31 mouse cellular contexts compared by ENCODE assay signal in the genomic region with DNA sequence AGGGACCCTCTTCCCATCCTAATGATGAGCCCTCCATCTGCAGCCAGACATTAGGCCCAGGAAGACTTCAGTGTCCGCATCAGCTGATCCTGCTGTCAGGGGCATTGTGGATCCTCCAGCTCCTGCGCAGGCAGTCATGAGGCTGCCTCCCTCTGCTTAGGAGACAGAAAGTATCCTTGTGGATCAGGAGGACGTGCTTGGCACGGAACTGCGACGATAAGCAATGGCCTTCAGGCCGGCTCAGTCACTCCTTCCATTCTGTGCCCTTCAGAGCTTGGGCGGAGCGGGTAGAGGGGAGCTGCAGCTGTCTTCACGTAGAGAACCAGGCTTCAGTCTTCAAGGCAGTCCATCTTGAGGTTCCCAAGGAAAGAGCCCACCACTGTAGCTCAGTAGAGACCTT. TPM values are rescaled to one million over a fixed set of nuclear protein-coding genes. Genes with fewer than 3 reads are reported as not detected.
A peak's percentile ranks its signal among the peaks of the same experiment; 100 is the strongest.
DNase-seq lines count a peak whose midpoint lies in the region; TF ChIP-seq lines count a peak whose summit lies in the region.
"Had no signal": no experiment of that assay in that cellular context is flagged by ENCODE, and none has a peak within 500 bp of the region (broad histone marks: within the 10 kb centered on the region; RNA-seq: fewer than 3 reads in every experiment).

No protein-coding gene starts in this region.

- H3K27ac ChIP-seq in gastrocnemius, adult 2 months = no peak overlapping the region
- H3K27ac ChIP-seq: embryonic facial prominence, embryonic 10.5 days; embryonic facial prominence, embryonic 13.5 days; forebrain, embryonic 12.5 days; forebrain, embryonic 15.5 days; heart, embryonic 15.5 days; hindbrain, embryonic 10.5 days; hindbrain, embryonic 13.5 days; intestine, embryonic 15.5 days had no signal

- no peak for TF ChIP-seq CTCF in gastrocnemius, adult 2 months (IDR thresholded peaks at IDR 0.05)

- no peak overlapping the region for H3K4me3 ChIP-seq in gastrocnemius, adult 2 months
- H3K4me3 ChIP-seq: embryonic facial prominence, embryonic 10.5 days; embryonic facial prominence, embryonic 13.5 days; erythroblast, embryonic 14.5 days; forebrain, embryonic 12.5 days; forebrain, embryonic 15.5 days; heart, embryonic 12.5 days; heart, embryonic 15.5 days; hindbrain, embryonic 10.5 days; hindbrain, embryonic 13.5 days; intestine, embryonic 15.5 days had no signal

- intact Hi-C loops in gastrocnemius, adult 2 months (cut with DNase I) = no loop called here

- peak; percentile 90 for DNase-seq in ovary, adult 18-20 months (ENCODE audit: low spot score)
- no peak for DNase-seq in ovary, postnatal 10 days (ENCODE audit: low spot score)
- peak; percentile 86 for DNase-seq in adrenal gland, adult 8-10 months
- peak; percentile 68 for DNase-seq in adrenal gland, postnatal 25 days
- peak; percentile 72 for DNase-seq in testis, postnatal 10 days (ENCODE audit: low spot score)
- no peak for DNase-seq in embryo, embryonic 11 days
- DNase-seq in gastrocnemius, adult 2 months = no peak
- no peak for DNase-seq in spleen, postnatal 14 days (ENCODE audit: low spot score in 2 of 2)
- DNase-seq: B cell, adult 2 months; cerebellum, adult 18-20 months; cerebellum, adult 9-10 months; cerebellum, postnatal 14 days; gastrocnemius, postnatal 25 days; heart, adult 18-20 months; heart, postnatal 10 days; heart, postnatal 36 days; kidney, adult 18-20 months had no signal

RNA-seq across cellular contexts. Expression of gene 6430531B16Rik, which starts 17.4 kb away (rescaled TPM):
- 1 to 10 TPM in 1 of 4 experiments, under 1 TPM in 2, not detected in 1; 0.31 to 1.1 (median 0.83) TPM for total RNA-seq in adrenal gland, adult 8-10 months (2022)
- 0.61 TPM in 1 of 2 replicates, not detected in the other for total RNA-seq in adrenal gland, postnatal 25 days (2021)
- not detected for total RNA-seq in gastrocnemius, adult 2 months (2021)
- total RNA-seq: common myeloid progenitor, adult 5-6 weeks; gastrocnemius, adult 18-20 months; gastrocnemius, postnatal 25 days; heart, adult 18-20 months; heart, postnatal 10 days; heart, postnatal 36 days had no signal

RNA-seq across cellular contexts. Expression of gene Utf1, which starts 17.6 kb away (rescaled TPM):
- not detected for total RNA-seq in adrenal gland, adult 8-10 months (2022)
- total RNA-seq in adrenal gland, postnatal 25 days (2021) = not detected in 2 replicates
- total RNA-seq in gastrocnemius, adult 2 months (2021) = not detected
- total RNA-seq: CH12.LX; common myeloid progenitor, adult 5-6 weeks; G1E; gastrocnemius, adult 18-20 months; gastrocnemius, postnatal 25 days; heart, adult 18-20 months; heart, postnatal 10 days; heart, postnatal 36 days had no signal

RNA-seq across cellular contexts. Expression of gene Adam8, which starts 31.2 kb away (rescaled TPM):
- total RNA-seq in adrenal gland, adult 8-10 months (2022) = 1 to 10 TPM; 1.8 to 5.9 (median 4.4) TPM
- total RNA-seq in adrenal gland, postnatal 25 days (2021) = 1.9 and 2.1 TPM in 2 replicates
- total RNA-seq in gastrocnemius, adult 2 months (2021) = under 1 TPM; 0.39 to 0.43 TPM

Comparison
In these comparisons a context has a peak if more than half of its experiments do, and no peak if none do; other contexts are left out.
1. DNase-seq: peak in ovary, adult 18-20 months (single experiment), adrenal gland, adult 8-10 months (single experiment), adrenal gland, postnatal 25 days (single experiment) and testis, postnatal 10 days (single experiment); none in ovary, postnatal 10 days (single experiment), embryo, embryonic 11 days (single experiment), gastrocnemius, adult 2 months (single experiment) and spleen, postnatal 14 days (0 of 2).